Mouse (Mus musculus) CH12.LX (cell line): ENCODE data around the gene Ndrg2. TPM values are rescaled to one million over a fixed set of nuclear protein-coding genes. Genes with fewer than 3 reads are reported as not detected.

Experiments used
- DNase-seq: peaks from one replicate; pipeline ENCODE4 v3.0.0-alpha.2; 2013; ENCODE audit errors: extremely low read depth
- H3K27ac ChIP-seq: 2 replicates; pipeline ENCODE4 v1.5.1; 2012; ENCODE audit warnings: low read depth, mild to moderate bottlenecking, control low read depth, moderate library complexity; ENCODE audit not compliant: insufficient read depth
- H3K27me3 ChIP-seq: replicated peaks from 2 replicates; pipeline ENCODE3; 2012; ENCODE audit warnings: inconsistent platforms
- H3K36me3 ChIP-seq, 2 experiments: replicated peaks in 1 of 2; 2 replicates each; pipeline versions ENCODE3 to v1.6.1; 2012; ENCODE audit warnings: inconsistent platforms in 1 of 2, low read length in 1 of 2, mild to moderate bottlenecking in 1 of 2, mixed read lengths in 1 of 2, moderate library complexity in 1 of 2; ENCODE audit not compliant: control insufficient read depth in 1 of 2, insufficient read depth in 1 of 2
- H3K4me1 ChIP-seq, 2 experiments: 2 replicates each; pipeline ENCODE4 v1.6.1; 2012; ENCODE audit warnings: inconsistent platforms in 1 of 2, moderate library complexity in 1 of 2; ENCODE audit not compliant: insufficient read depth in 2 of 2, control insufficient read depth in 1 of 2
- H3K4me2 ChIP-seq: 2 replicates; pipeline ENCODE4 v1.6.1; 2012; ENCODE audit warnings: low read depth, mild to moderate bottlenecking, control low read depth; ENCODE audit not compliant: poor library complexity, insufficient read depth, severe bottlenecking
- H3K4me3 ChIP-seq, 3 experiments: fragments of 150-350 bp in 1 of 3; sonication (generic) in 1 of 3; replicated peaks in 1 of 3; 2 replicates each; pipeline versions ENCODE3 to v1.5.1; 2011 to 2012; ENCODE audit warnings: low read depth in 2 of 3, low read length in 2 of 3, mild to moderate bottlenecking in 2 of 3, moderate library complexity in 2 of 3, control low read depth in 1 of 3, improper control_type of control experiment in 1 of 3, inconsistent platforms in 1 of 3, mixed read lengths in 1 of 3; ENCODE audit not compliant: poor library complexity in 1 of 3
- H3K79me2 ChIP-seq: replicated peaks from 2 replicates; pipeline ENCODE4 v1.6.1; 2012; ENCODE audit warnings: mild to moderate bottlenecking, moderate library complexity; ENCODE audit not compliant: control insufficient read depth, poor library complexity, insufficient read depth, severe bottlenecking; ENCODE audit errors: extremely low read depth
- H3K9ac ChIP-seq: 2 replicates; pipeline ENCODE4 v1.6.1; 2012; ENCODE audit warnings: low read depth, mild to moderate bottlenecking, control low read depth, moderate library complexity; ENCODE audit not compliant: insufficient read depth
- H3K9me3 ChIP-seq: replicated peaks from 2 replicates; pipeline ENCODE3; 2012; ENCODE audit warnings: low read length, inconsistent platforms, mixed read lengths
- CHD1 ChIP-seq: IDR thresholded peaks from 2 replicates; pipeline ENCODE4 v1.6.1; 2012; ENCODE audit warnings: low read depth, low read length, improper control_type of control experiment, inconsistent platforms
- CHD2 ChIP-seq: IDR thresholded peaks from 2 replicates; pipeline ENCODE4 v1.6.1; 2011; ENCODE audit warnings: low read length, improper control_type of control experiment
- CTCF ChIP-seq, 2 experiments: IDR thresholded peaks in 1 of 2; conservative IDR thresholded peaks in 1 of 2; 2 replicates each; pipeline ENCODE4 v1.5.1; 2011 to 2012; ENCODE audit warnings: low read depth in 2 of 2, low read length in 2 of 2, improper control_type of control experiment in 1 of 2, inconsistent platforms in 1 of 2, mild to moderate bottlenecking in 1 of 2, moderate library complexity in 1 of 2
- EP300 ChIP-seq: IDR thresholded peaks from 2 replicates; pipeline ENCODE4 v1.6.1; 2011; ENCODE audit warnings: low read length, improper control_type of control experiment
- ETS1 ChIP-seq: conservative IDR thresholded peaks from 2 replicates; pipeline ENCODE4 v1.6.1; 2012; ENCODE audit warnings: low read depth, mild to moderate bottlenecking, inconsistent platforms, low read length, improper control_type of control experiment, moderate library complexity
- GABPA ChIP-seq: IDR thresholded peaks from 2 replicates; pipeline ENCODE4 v1.6.1; 2012; ENCODE audit warnings: low read depth, low read length, improper control_type of control experiment, inconsistent platforms; ENCODE audit not compliant: insufficient replicate concordance
- MAFK ChIP-seq: IDR thresholded peaks from 2 replicates; pipeline ENCODE4 v1.6.1; 2011; ENCODE audit warnings: low read length, improper control_type of control experiment; ENCODE audit not compliant: insufficient replicate concordance
- MAZ ChIP-seq: IDR thresholded peaks from 2 replicates; pipeline ENCODE4 v1.6.1; 2012; ENCODE audit warnings: low read depth, mild to moderate bottlenecking, inconsistent platforms, low read length, improper control_type of control experiment, moderate library complexity
- PAX5 ChIP-seq: IDR thresholded peaks from 2 replicates; pipeline ENCODE4 v1.6.1; 2012; ENCODE audit warnings: low read length, inconsistent platforms, mixed read lengths
- TBP ChIP-seq: conservative IDR thresholded peaks from 2 replicates; pipeline ENCODE4 v1.6.1; 2011; ENCODE audit warnings: low read depth, low read length, improper control_type of control experiment
- ZC3H11A ChIP-seq: IDR thresholded peaks from 2 replicates; pipeline ENCODE4 v1.6.1; 2012; ENCODE audit warnings: low read depth, mild to moderate bottlenecking, inconsistent platforms, low read length, improper control_type of control experiment
- ZKSCAN1 ChIP-seq: IDR thresholded peaks from 2 replicates; pipeline ENCODE4 v1.6.1; 2012; ENCODE audit warnings: low read depth, inconsistent platforms, low read length, improper control_type of control experiment, borderline replicate concordance
- ZMIZ1 ChIP-seq: IDR thresholded peaks from 2 replicates; pipeline ENCODE4 v1.6.1; 2012; ENCODE audit warnings: low read depth, mild to moderate bottlenecking, inconsistent platforms, low read length, improper control_type of control experiment
- ZNF384 ChIP-seq: IDR thresholded peaks from 2 replicates; pipeline ENCODE4 v1.6.1; 2012; ENCODE audit warnings: low read depth, low read length, improper control_type of control experiment, inconsistent platforms
- dilution Hi-C: fragments of 300-500 bp; cut with MboI; formaldehyde crosslinking; loops from 2 replicates; pipeline ENCODE4 v1.14.3; 2020; ENCODE audit warnings: low sequenced_read_pairs; ENCODE audit not compliant: extremely low pct_unique_long_range_greater_than_20kb, extremely low pct_ligation_motif_present
- in situ Hi-C: fragments of 300-500 bp; cut with MboI; formaldehyde crosslinking; loops from 3 replicates; pipeline ENCODE4 v1.14.3; 2019; ENCODE audit warnings: low sequenced_read_pairs, low pct_ligation_motif_present, low pct_unique_long_range_greater_than_20kb, mixed read lengths
- polyA plus RNA-seq: library from polyadenylated mRNA; unstranded; fragments of >175 nt; gene quantifications from 2 replicates; pipeline ENCODE4 v1.2.1, GENCODE M21; 2012; ENCODE audit warnings: low read depth; ENCODE audit not compliant: insufficient read length
- total RNA-seq, 2 experiments: library from RNA; depleted of rRNA; stranded (reverse); fragments of 300-350 nt in 1 of 2; fragments of >200 nt in 1 of 2; gene quantifications; 2 replicates each; pipeline ENCODE4 v1.2.3; 2012 to 2014

Ndrg2 gene
- total and polyA plus RNA-seq, 3 experiments, result 0.50 to 1.1 (median 1.0) TPM

DNA sequence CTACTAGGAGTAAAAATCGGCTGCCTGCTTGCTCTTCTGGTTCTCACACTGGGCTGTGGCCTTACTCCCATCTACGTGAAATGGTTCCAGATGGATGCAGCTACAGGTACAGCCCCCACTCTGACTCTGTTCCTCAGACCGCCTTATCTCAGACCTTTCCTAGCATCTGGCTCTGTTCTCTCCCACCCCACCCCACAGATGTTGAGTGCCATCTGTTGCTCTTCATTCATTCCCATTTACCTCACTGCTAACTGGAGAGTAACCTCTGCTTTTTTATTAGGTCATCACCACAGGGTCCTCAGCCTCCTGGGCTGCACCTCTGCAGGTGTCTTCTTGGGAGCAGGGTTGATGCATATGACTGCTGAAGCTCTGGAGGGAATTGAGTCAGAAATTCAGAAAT, 20.1 kb downstream of the Ndrg2 start:
- no peak for DNase-seq
- H3K27me3 ChIP-seq, result no peaks in the 10 kb centered on the region
- H3K4me2 ChIP-seq, result no peak overlapping the region
- H3K36me3 ChIP-seq, result peaks cover 37 to 73% of the 10 kb centered on the region in 2 experiments
- dilution Hi-C loops, result no loop called here
- in situ Hi-C loops, result no loop called here
- TF ChIP-seq CHD2 (no peak), MAZ (no peak), ZKSCAN1 (no peak)
- TF ChIP-seq, all 38 proteins: peak for 0
- Histone ChIP-seq H3K79me2 (no peaks in the 10 kb centered on the region), H3K9me3 (no peaks in the 10 kb centered on the region), H3K4me3 (no peak overlapping the region), H3K27ac (no peak overlapping the region), H3K4me1 (peaks cover 0 to 5% of the 10 kb centered on the region in 2 experiments; a peak in 1 of 4 replicates), H3K9ac (no peak overlapping the region)

DNA sequence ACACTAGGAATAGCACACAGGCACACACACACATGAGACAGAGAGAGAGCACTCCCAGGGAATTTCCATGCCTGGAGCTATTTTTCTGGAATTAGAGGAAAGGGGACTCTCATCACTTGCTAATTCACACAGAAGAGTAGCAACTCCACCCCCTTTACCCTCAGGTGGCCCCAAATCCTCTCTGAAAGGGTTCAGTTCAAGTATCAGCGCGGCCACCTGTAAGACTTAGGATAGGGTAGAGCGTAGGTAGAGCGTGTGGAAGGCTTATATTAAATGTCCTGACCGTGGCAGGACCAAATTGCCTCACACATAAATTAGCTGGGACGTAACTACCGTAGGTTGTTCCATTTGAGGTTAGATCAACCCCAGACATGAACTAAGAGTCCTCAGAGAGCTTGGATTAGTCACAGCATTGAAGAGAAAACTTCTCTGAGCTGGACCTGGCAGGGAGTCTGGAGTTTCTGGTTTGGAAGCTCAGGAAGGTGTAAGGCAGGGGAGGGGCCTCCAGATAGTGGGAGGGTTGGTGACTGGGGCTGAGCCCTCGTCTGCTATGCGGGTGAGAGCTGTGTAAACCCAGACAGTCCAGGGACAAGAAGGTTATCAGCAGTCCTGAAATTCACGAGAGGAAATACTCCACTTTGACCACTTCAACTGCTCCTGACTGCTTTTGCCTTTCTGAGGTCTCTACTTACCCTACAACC, 20.7 kb downstream of the Ndrg2 start:
- in situ Hi-C loops, result no loop called here

DNA sequence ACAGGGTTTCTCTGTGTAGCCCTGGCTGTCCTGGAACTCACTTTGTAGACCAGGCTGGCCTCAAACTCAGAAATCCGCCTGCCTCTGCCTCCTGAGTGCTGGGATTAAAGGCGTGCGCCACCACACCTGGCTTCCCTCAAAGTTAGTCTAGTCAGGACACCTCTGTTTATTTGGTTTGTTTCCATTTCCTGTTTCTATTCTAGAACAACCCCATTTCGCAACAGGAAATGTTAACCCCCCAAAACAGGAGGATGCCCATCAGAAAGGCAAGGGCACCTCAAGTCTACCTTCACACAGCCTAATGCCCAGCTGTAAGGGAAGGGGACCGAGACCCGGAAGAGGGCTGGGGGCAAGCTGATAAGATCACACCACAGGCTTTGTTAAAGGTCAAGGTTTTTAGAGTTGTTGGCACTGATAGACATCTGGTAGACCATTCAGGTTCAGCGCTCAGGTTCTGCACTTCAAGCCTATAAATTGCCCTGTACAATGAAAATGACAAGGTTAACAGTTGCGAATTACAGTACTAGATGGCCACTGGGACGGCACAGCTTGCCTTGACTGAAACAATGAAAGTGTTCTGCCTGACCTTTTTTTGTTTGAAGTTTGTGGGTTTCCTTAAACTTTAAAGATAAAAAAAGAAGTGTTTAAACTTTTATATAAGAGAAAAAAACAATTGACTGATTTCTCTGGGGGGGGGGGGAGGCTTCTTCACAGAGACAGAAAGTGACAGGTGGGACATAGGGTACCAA, 21.6 kb downstream of the Ndrg2 start, which contains the start of gene Slc39a2:
TSS of gene Slc39a2 (plus strand) at position 699 of the 749 bp plus-strand sequence.
- in situ Hi-C loops, result no loop called here
- Histone ChIP-seq H3K79me2 (no peaks in the 10 kb centered on the region), H3K36me3 (peaks cover 47 to 83% of the 10 kb centered on the region in 2 experiments), H3K27me3 (no peaks in the 10 kb centered on the region), H3K4me3 (no peak within 1 kb of the TSS), H3K9ac (no peak within 1 kb of the TSS), H3K4me2 (no peak within 1 kb of the TSS), H3K4me1 (peaks cover 0 to 5% of the 10 kb centered on the region in 2 experiments; a peak in 1 of 4 replicates), H3K9me3 (no peaks in the 10 kb centered on the region), H3K27ac (no peak within 1 kb of the TSS)
- dilution Hi-C loops, result no loop called here
- TF ChIP-seq PAX5 (no peak), CTCF (conservative IDR thresholded peaks at IDR 0.05 in 1 of 2, IDR thresholded peaks at IDR 0.05 in 1 of 2; ENCODE audit: low read depth in 2 of 2, low read length in 2 of 2) (no peak), GABPA (no peak), ETS1 (no peak), EP300 (no peak), ZNF384 (no peak), ZC3H11A (no peak), CHD1 (no peak), CHD2 (no peak), ZMIZ1 (no peak)
- no peak for DNase-seq

More for the DNA sequence above, 20.7 kb downstream of the Ndrg2 start:
- dilution Hi-C loops, result no loop called here
- H3K27me3 ChIP-seq, result no peaks in the 10 kb centered on the region
- H3K4me2 ChIP-seq, result no peak overlapping the region
- H3K9me3 ChIP-seq, result no peaks in the 10 kb centered on the region
- no peak overlapping the region for H3K9ac ChIP-seq
- no peak for DNase-seq
- no peak overlapping the region for H3K4me3 ChIP-seq
- H3K36me3 ChIP-seq, result peaks cover 41 to 79% of the 10 kb centered on the region in 2 experiments
- no peaks in the 10 kb centered on the region for H3K79me2 ChIP-seq
- no peak for TF ChIP-seq MAFK
- no peak for TF ChIP-seq TBP
- peak; percentile 44; the same call in 1 of the 2 replicates for TF ChIP-seq ZNF384
- peaks cover 0 to 5% of the 10 kb centered on the region in 2 experiments; a peak in 1 of 4 replicates for H3K4me1 ChIP-seq
- no peak overlapping the region for H3K27ac ChIP-seq
